Mouse (Mus musculus) heart, adult 2 months (tissue): ENCODE measurements around the gene 1600014C10Rik.

Experiments
- CTCF ChIP-seq: fragments of 200-600 bp; IDR thresholded peaks from 2 replicates; pipeline ENCODE4 v1.8.1; 2022; ENCODE audit warnings: antibody characterized with exemption, mild to moderate bottlenecking, moderate library complexity
- EP300 ChIP-seq: fragments of 200-500 bp; IDR thresholded peaks from 2 replicates; pipeline ENCODE4 v1.6.1; 2011; ENCODE audit warnings: low read depth, low read length, control low read depth; ENCODE audit not compliant: insufficient read depth
- POLR2A ChIP-seq: fragments of 200-500 bp; IDR thresholded peaks from 2 replicates; pipeline ENCODE4 v1.6.1; 2011; ENCODE audit warnings: mild to moderate bottlenecking, low read depth, low read length, control low read depth; ENCODE audit not compliant: insufficient read depth

DNA sequence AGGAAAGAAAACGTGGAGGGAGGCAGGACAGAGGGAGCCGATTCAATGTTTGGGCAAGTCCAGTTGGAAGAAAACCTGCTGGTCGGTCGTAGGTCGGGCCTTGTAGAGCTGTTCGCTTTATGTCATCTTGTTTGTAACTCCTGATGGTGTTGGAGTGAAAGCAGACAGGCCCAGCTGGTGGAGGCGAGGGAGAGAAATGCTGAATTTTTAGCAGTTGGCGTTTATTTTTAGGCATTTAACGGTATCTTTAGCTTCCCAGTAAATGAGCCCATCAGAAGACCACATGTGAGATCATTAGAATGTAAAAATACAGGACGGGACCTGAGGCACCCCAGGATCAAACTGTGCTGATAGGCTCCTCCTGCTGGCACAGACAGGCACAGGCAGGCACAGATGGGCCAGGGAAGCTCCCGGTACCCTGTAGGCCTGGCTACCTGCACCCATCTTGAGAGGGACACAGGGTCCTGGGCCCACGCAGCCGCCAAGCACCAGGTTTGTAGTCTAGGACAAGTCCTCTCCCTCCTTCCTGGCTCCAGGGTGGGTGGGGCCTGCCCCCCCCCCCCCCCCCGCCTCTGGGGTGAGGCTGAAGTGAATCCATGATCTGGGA is 31.2 kb upstream of the 1600014C10Rik start:
- TF ChIP-seq POLR2A: no peak
- TF ChIP-seq CTCF: no peak
- no peak for TF ChIP-seq EP300
